Mouse (Mus musculus): Measurements from ENCODE around the gene Il17rd.

DNA sequence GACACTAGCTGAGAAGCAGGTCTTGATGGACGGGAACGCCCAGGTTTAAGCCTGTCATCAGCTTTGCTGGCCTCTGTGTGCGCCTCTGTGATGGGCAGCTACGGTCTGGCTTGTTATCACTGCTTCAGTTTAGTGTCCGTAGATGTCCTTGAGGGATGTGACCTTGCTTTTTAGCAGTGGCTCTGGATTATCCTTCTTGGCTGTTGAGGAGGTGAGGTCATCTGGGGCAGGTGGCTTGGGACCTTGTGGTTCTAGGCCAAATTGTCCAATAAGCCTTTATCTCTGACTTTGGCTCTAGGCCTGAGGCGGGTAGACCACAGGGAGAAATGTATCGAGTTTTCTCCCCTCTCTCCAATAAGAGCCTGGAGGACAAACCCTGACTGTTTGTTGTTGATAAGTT, 109.0 kb downstream of the Il17rd start:
- TF ChIP-seq ZNF384 (IDR thresholded peaks at IDR 0.05; ENCODE audit: low read depth, low read length): no peak
- TF ChIP-seq CHD2 (IDR thresholded peaks at IDR 0.05; ENCODE audit: low read depth, low read length): no peak
- TF ChIP-seq MAFK (IDR thresholded peaks at IDR 0.05; ENCODE audit: insufficient read depth, low read depth, low read length): no peak
- TF ChIP-seq HCFC1 (IDR thresholded peaks at IDR 0.05; ENCODE audit: borderline replicate concordance, insufficient read depth, low read length): no peak
- TF ChIP-seq ZC3H11A (IDR thresholded peaks at IDR 0.05; ENCODE audit: borderline replicate concordance, low read depth, low read length): no peak
